Mouse (Mus musculus) olfactory bulb, adult 2 months (tissue): ENCODE results near the gene Pla2g16.

Experiments used
- CTCF ChIP-seq: fragments of 200-500 bp; IDR thresholded peaks from 2 replicates; pipeline ENCODE4 v1.5.1; 2012; ENCODE audit warnings: low read depth, mild to moderate bottlenecking, low read length, moderate library complexity; ENCODE audit not compliant: insufficient read depth
- POLR2A ChIP-seq: fragments of 200-500 bp; IDR thresholded peaks from 2 replicates; pipeline ENCODE4 v1.6.1; 2012; ENCODE audit warnings: mild to moderate bottlenecking, low read depth, low read length, moderate library complexity; ENCODE audit not compliant: insufficient read depth

- no peak for TF ChIP-seq CTCF
- no peak for TF ChIP-seq POLR2A
Observed at GRCm38 (mm10) chr19:7524879-7525278, 32.4 kb upstream of the Pla2g16 start.
